Mouse (Mus musculus) liver, postnatal 0 days (tissue): ENCODE measurements around the gene Prrxl1.

Experiments used
- CTCF ChIP-seq: sonication (generic); IDR thresholded peaks from 2 replicates; pipeline ENCODE4 v1.5.1; 2016; ENCODE audit warnings: antibody characterized with exemption, low read depth
- EP300 ChIP-seq: IDR thresholded peaks from 2 replicates; pipeline ENCODE4 v1.6.1; 2016; ENCODE audit warnings: antibody characterized with exemption, low read depth, mild to moderate bottlenecking

DNA sequence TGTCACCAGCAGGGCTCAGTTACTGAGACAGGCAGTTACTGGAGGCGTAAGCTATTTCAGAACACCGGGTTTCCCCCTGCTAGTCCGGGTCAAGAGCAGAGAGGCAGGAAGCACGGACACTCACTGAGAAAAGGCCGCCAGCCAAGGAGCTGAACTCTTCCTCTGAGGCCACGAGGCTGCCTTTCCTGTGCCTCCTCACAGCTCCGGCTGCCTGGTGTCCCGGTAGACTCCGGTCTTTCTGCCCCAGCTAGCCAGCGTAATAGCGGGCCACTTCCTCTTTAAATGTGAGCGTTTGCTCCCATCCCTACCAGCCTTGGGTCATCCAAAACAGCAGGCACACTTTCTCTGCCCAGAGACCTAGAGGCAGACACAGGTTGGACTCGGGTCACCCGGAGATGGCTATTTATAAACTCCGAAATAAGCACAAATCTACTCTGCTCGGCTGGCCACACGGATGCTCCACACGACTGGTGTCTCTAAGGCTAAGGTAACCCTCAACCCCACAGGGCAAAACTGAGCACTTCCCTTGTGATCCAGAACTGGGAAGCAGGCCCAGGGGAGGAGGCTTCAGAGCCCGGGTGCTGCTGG lies 84.1 kb downstream of the Prrxl1 start:
- TF ChIP-seq CTCF (no peak), EP300 (no peak)
